Mouse (Mus musculus) limb, embryonic 14.5 days (tissue): ENCODE data around the gene Irgq. TPM values are rescaled to one million over a fixed set of nuclear protein-coding genes. Genes with fewer than 3 reads are reported as not detected.

Experiments used
- ATAC-seq: fragments of 200-750 bp; cut with Nextera tagmentation; 2 replicates; pipeline ENCODE4 v1.8.0; 2017; ENCODE audit warnings: low read depth, moderate number of reproducible peaks, moderate TSS enrichment; ENCODE audit not compliant: low FRiP score
- DNase-seq: peaks from one replicate; pipeline ENCODE4 v3.0.0-alpha.2; 2015; ENCODE audit warnings: low spot score
- H3K27ac ChIP-seq: fragments of 300-500 bp; sonication (generic); replicated peaks from 2 replicates; pipeline ENCODE4 v1.5.1; 2014; ENCODE audit warnings: low read depth, mild to moderate bottlenecking, low read length, moderate library complexity, mixed read lengths
- H3K27me3 ChIP-seq: fragments of 300-500 bp; sonication (generic); 2 replicates; pipeline ENCODE4 v1.6.1; 2014; ENCODE audit warnings: low read length, mixed read lengths; ENCODE audit not compliant: control insufficient read depth, insufficient read depth
- H3K36me3 ChIP-seq: fragments of 300-500 bp; sonication (generic); 2 replicates; pipeline ENCODE4 v1.6.1; 2014; ENCODE audit warnings: mild to moderate bottlenecking, low read length, moderate library complexity, mixed read lengths; ENCODE audit not compliant: control insufficient read depth, insufficient read depth
- H3K4me1 ChIP-seq: fragments of 300-500 bp; sonication (generic); 2 replicates; pipeline ENCODE4 v1.6.1; 2014; ENCODE audit warnings: antibody characterized with exemption, low read length, mixed read lengths; ENCODE audit not compliant: control insufficient read depth, insufficient read depth
- H3K4me2 ChIP-seq: fragments of 300-500 bp; sonication (generic); replicated peaks from 2 replicates; pipeline ENCODE4 v1.6.1; 2014; ENCODE audit warnings: low read depth, mild to moderate bottlenecking, low read length, moderate library complexity; ENCODE audit not compliant: severe bottlenecking
- H3K4me3 ChIP-seq: fragments of 300-500 bp; sonication (generic); replicated peaks from 2 replicates; pipeline ENCODE4 v1.5.1; 2014; ENCODE audit warnings: low read length
- H3K9ac ChIP-seq: fragments of 300-500 bp; sonication (generic); 2 replicates; pipeline ENCODE4 v1.6.1; 2014; ENCODE audit warnings: mild to moderate bottlenecking, low read depth, low read length, moderate library complexity; ENCODE audit not compliant: severe bottlenecking
- H3K9me3 ChIP-seq: fragments of 300-500 bp; sonication (generic); 2 replicates; pipeline ENCODE4 v1.6.1; 2016; ENCODE audit warnings: low read length; ENCODE audit not compliant: control insufficient read depth
- POLR2A ChIP-seq: fragments of 200-500 bp; IDR thresholded peaks from 2 replicates; pipeline ENCODE4 v1.8.0; 2012; ENCODE audit warnings: inconsistent platforms, mild to moderate bottlenecking, moderate library complexity, borderline replicate concordance; ENCODE audit not compliant: insufficient read depth, insufficient read length; ENCODE audit errors: extremely low read depth
- WGBS: fragments of 180-500 bp; shearing (Covaris S2); extraction: QIAGEN DNeasy Blood & Tissue Kit; methylation state at CpG from one replicate; pipeline ENCODE4 v1.1.7; 2014; 5-methylcytosine and 5-hydroxymethylcytosine counted together
- polyA plus RNA-seq, 2 experiments: library from polyadenylated mRNA; depleted of rRNA in 1 of 2; stranded (reverse) in 1 of 2; unstranded in 1 of 2; fragments of >200 nt; fragmentation: Nextera tagmentation in 1 of 2; extraction: Ambion mirVana in 1 of 2; gene quantifications; 2 replicates each; pipeline versions ENCODE4 v1.2.1 to v1.2.3; 2012 to 2014

Irgq gene
- polyA plus RNA-seq, 2 experiments: 10.7 to 16.3 TPM

- 86% methylated on average over 6 of the region's 6 CpGs for WGBS
- peaks cover 7% of the 10 kb centered on the region for H3K4me1 ChIP-seq
- no peak overlapping the region for H3K9ac ChIP-seq
- TF ChIP-seq POLR2A: no peak
- H3K36me3 ChIP-seq: no peaks in the 10 kb centered on the region
- no peak overlapping the region for H3K4me3 ChIP-seq
- DNase-seq (no peak), ATAC-seq (no peak)
- H3K4me2 ChIP-seq: no peak overlapping the region
- no peaks in the 10 kb centered on the region for H3K9me3 ChIP-seq
- no peak overlapping the region for H3K27ac ChIP-seq
- no peaks in the 10 kb centered on the region for H3K27me3 ChIP-seq
These were observed 5.5 kb upstream of the Irgq start for GRCm38 (mm10) chr7:24524978-24525377.

- H3K27ac ChIP-seq: peak overlapping the region; percentile 19; the same call in 1 of the 2 replicates
- no peak overlapping the region for H3K4me2 ChIP-seq
- DNase-seq (no peak), ATAC-seq (no peak)
- H3K4me3 ChIP-seq: no peak overlapping the region
- H3K36me3 ChIP-seq: no peaks in the 10 kb centered on the region
- H3K9ac ChIP-seq: no peak overlapping the region
- no peaks in the 10 kb centered on the region for H3K27me3 ChIP-seq
- H3K4me1 ChIP-seq: peaks cover 7% of the 10 kb centered on the region
- H3K9me3 ChIP-seq: no peaks in the 10 kb centered on the region
- TF ChIP-seq POLR2A: no peak
- 71% methylated on average over 12 of the region's 12 CpGs for WGBS
These were observed 4.6 kb upstream of the Irgq start for GRCm38 (mm10) chr7:24525686-24526420.

- DNase-seq (no peak), ATAC-seq (no peak)
- Histone ChIP-seq H3K36me3 (peaks cover 14% of the 10 kb centered on the region), H3K9ac (no peak overlapping the region), H3K27ac (no peak overlapping the region), H3K9me3 (no peaks in the 10 kb centered on the region), H3K4me2 (no peak overlapping the region), H3K4me1 (peaks cover 23% of the 10 kb centered on the region), H3K27me3 (no peaks in the 10 kb centered on the region), H3K4me3 (no peak overlapping the region)
- 90% methylated on average over 11 of the region's 11 CpGs for WGBS
- no peak for TF ChIP-seq POLR2A
These were observed 1.6 kb upstream of the Irgq start for GRCm38 (mm10) chr7:24528861-24529260.

- peak overlapping the region; percentile 66 for H3K4me3 ChIP-seq
- no peak for TF ChIP-seq POLR2A
- no peaks in the 10 kb centered on the region for H3K27me3 ChIP-seq
- peak overlapping the region; percentile 69 for H3K9ac ChIP-seq
- H3K9me3 ChIP-seq: no peaks in the 10 kb centered on the region
- ATAC-seq (no peak), DNase-seq (no peak)
- WGBS: 64% methylated on average over 11 of the region's 11 CpGs
- peak overlapping the region; percentile 75 for H3K4me2 ChIP-seq
- 0 out of 2 replicates have a peak overlapping the region, but pooled peaks have one; percentile 83 for H3K27ac ChIP-seq
- peaks cover 22% of the 10 kb centered on the region for H3K36me3 ChIP-seq
- H3K4me1 ChIP-seq: peaks cover 26% of the 10 kb centered on the region
These were observed 909 bp upstream of the Irgq start for GRCm38 (mm10) chr7:24529580-24529979.

GRCm38 (mm10) chr7:24531211-24531971 is 902 bp downstream of the Irgq start:
- Histone ChIP-seq H3K36me3 (peaks cover 36% of the 10 kb centered on the region), H3K4me2 (peak overlapping the region; percentile 94), H3K9me3 (no peaks in the 10 kb centered on the region), H3K9ac (peak overlapping the region; percentile 72), H3K27ac (peak overlapping the region; percentile 67), H3K27me3 (no peaks in the 10 kb centered on the region), H3K4me3 (peak overlapping the region; percentile 66), H3K4me1 (peaks cover 26% of the 10 kb centered on the region)
- ATAC-seq: peak; percentile 45
- peak; percentile 73 for DNase-seq
- 1% methylated on average over 43 of the region's 43 CpGs for WGBS
- TF ChIP-seq POLR2A: peak; percentile 22; the same call in 1 of the 2 replicates
